Mouse (Mus musculus) olfactory bulb, adult 2 months (tissue): ENCODE data around the gene Olfr996. TPM values are rescaled to one million over a fixed set of nuclear protein-coding genes. Genes with fewer than 3 reads are reported as not detected.
"Not testable (repeated sequence)": the region's sequence is repeated elsewhere in the genome, so short reads cannot be mapped to it uniquely, and the experiment has no call there.

ENCODE experiments used
- H3K27ac ChIP-seq: fragments of 200-500 bp; 2 replicates; pipeline ENCODE4 v1.5.1; 2012; ENCODE audit warnings: low read depth, low read length; ENCODE audit not compliant: insufficient read depth
- H3K4me1 ChIP-seq: fragments of 200-500 bp; 2 replicates; pipeline ENCODE4 v1.6.1; 2012; ENCODE audit warnings: low read length; ENCODE audit not compliant: control insufficient read depth, insufficient read depth
- H3K4me3 ChIP-seq: fragments of 200-500 bp; 2 replicates; pipeline ENCODE4 v1.5.1; 2012; ENCODE audit warnings: mild to moderate bottlenecking, low read depth, low read length, moderate library complexity; ENCODE audit not compliant: insufficient read depth
- CTCF ChIP-seq: fragments of 200-500 bp; IDR thresholded peaks from 2 replicates; pipeline ENCODE4 v1.5.1; 2012; ENCODE audit warnings: low read depth, mild to moderate bottlenecking, low read length, moderate library complexity; ENCODE audit not compliant: insufficient read depth
- POLR2A ChIP-seq: fragments of 200-500 bp; IDR thresholded peaks from 2 replicates; pipeline ENCODE4 v1.6.1; 2012; ENCODE audit warnings: mild to moderate bottlenecking, low read depth, low read length, moderate library complexity; ENCODE audit not compliant: insufficient read depth
- WGBS: fragments of 180-500 bp; shearing (Covaris S2); methylation state at CpG from one replicate; pipeline ENCODE4 v1.1.7; 2018; 5-methylcytosine and 5-hydroxymethylcytosine counted together
- polyA plus RNA-seq: library from polyadenylated mRNA; stranded (reverse); fragments of >200 nt; gene quantifications from 2 replicates; pipeline ENCODE4 v1.2.4, GENCODE M21; 2012; ENCODE audit warnings: low replicate concordance; ENCODE audit not compliant: missing spikeins, insufficient read depth, insufficient read length

The Olfr996 gene
- polyA plus RNA-seq: not detected in 2 replicates

- no peak within 1 kb of the TSS for H3K27ac ChIP-seq
- no peak within 1 kb of the TSS for H3K4me3 ChIP-seq
- no peak for TF ChIP-seq POLR2A
- TF ChIP-seq CTCF: no peak
- no peaks in the 10 kb centered on the region for H3K4me1 ChIP-seq
These were observed at the start of gene Olfr996 for GRCm38 (mm10) chr2:85578915-85579314. TSS of gene Olfr996 (plus strand) at chr2:85579215.

DNA sequence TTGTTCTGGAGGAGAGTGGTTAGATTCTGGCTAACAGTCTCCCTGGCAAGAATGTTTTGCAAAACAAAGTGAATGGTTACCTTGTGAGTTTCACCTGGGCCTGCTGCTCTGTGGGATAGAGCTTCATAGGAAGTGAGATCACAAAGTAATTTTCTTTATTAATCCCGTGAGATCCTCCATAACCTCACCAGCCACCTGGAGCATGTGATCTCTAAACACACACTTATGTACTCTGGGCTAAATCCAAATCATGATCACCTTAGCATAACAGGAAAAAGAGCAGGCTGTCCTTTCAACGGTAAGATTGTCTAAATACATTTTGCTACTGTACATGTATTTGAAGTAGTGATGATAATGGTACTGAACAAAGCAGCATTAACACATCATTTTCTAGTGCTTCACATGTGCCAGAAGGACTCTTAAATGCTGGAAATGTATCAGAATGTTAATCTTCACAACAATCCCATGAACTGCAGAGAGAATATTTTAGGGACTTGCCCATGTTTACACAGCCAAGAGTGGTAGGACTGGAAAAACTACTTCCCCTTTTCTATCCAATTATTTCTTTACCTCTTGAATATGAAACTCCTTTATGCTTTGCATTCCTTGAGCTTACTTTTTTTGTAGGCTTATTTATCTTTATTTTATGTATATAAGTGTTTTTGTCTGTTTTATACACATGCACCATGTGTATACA lies 46.8 kb upstream of the Olfr996 start:
- no peaks in the 10 kb centered on the region for H3K4me1 ChIP-seq
- no peak overlapping the region for H3K27ac ChIP-seq
- WGBS: 76% methylated on average over 2 of the region's 2 CpGs
- TF ChIP-seq POLR2A (no peak), CTCF (no peak)
- H3K4me3 ChIP-seq: no peak overlapping the region

DNA sequence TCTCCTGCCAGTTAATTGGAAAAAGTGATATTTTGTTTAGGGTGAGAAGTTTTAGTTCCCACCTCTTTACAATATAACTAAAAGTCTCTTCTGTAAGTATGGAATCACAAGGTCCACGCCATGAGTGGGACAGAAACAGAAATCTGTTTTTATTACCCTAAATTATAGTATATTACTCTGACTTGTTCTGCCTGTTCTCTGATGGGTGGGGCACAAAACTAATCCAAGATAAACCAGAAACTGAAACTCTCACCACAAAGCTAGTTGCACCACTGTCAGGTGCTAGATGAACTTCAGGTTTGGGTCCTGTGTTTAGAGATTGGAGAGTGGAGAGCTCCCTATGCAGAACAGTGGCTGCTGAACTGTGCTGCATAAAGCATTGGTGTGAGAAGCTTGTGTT lies 45.1 kb upstream of the Olfr996 start:
- TF ChIP-seq POLR2A: no peak
- TF ChIP-seq CTCF: no peak

DNA sequence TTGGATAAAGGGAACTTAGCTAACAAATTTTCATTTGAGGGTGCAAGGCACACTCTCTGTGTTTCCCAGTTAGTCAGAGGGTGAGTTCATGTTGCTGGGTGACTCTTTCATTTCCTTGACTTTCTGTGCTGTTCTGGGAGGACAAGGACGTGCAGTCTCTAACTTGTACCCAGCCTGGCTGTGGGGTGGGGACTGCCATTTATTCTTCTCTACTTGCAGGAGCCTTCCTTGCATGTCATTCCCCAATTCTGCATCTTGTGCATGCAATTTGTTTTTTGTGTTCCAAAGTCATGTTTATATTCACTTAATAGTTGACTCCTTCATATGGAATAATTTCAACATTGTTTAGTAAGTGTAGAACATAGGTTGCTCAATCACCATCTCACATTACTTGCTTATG lies 24.2 kb upstream of the Olfr996 start:
- 67% methylated on average over 1 of the region's 1 CpGs for WGBS
- no peak for TF ChIP-seq POLR2A
- TF ChIP-seq CTCF: no peak
- no peak overlapping the region for H3K27ac ChIP-seq
- H3K4me1 ChIP-seq: no peaks in the 10 kb centered on the region
- H3K4me3 ChIP-seq: no peak overlapping the region

More for the DNA sequence above, 45.1 kb upstream of the Olfr996 start:
- Histone ChIP-seq H3K4me3 (no peak overlapping the region), H3K27ac (no peak overlapping the region), H3K4me1 (no peaks in the 10 kb centered on the region)
- WGBS: 93% methylated on average over 1 of the region's 1 CpGs

DNA sequence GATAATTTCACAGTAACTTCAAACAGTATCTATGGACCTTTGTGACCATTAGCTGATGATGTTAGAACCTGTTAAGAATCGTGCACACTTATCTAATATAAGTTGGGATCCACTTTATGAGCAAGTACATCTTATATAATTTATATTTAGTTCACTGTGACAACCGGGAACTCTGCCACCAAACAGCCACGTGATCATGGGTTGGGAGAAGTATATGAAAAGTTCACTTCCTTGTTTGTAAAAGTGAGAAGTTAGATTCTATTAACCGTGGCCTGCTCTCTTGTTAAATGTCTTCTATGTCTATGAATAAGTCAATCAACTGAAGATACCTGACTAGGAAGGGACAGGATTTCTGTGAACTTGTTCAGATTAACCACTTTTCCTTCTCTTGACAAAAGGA lies 18.8 kb upstream of the Olfr996 start:
- WGBS: 76% methylated on average over 4 of the region's 4 CpGs
- H3K4me1 ChIP-seq: no peaks in the 10 kb centered on the region
- no peak overlapping the region for H3K27ac ChIP-seq
- H3K4me3 ChIP-seq: no peak overlapping the region
- TF ChIP-seq CTCF (no peak), POLR2A (no peak)

GRCm38 (mm10) chr2:85561187-85561586 lies 17.8 kb upstream of the Olfr996 start:
- no peak for TF ChIP-seq CTCF
- no peak for TF ChIP-seq POLR2A
- no peaks in the 10 kb centered on the region for H3K4me1 ChIP-seq
- no peak overlapping the region for H3K4me3 ChIP-seq
- H3K27ac ChIP-seq: no peak overlapping the region
- 20% methylated on average over 4 of the region's 4 CpGs for WGBS

- not testable (repeated sequence) for H3K4me1 ChIP-seq, H3K4me3 ChIP-seq
- 84% methylated on average over 2 of the region's 2 CpGs for WGBS
These were observed 9.6 kb downstream of the Olfr996 start, which contains the start of gene Olfr998 for GRCm38 (mm10) chr2:85588648-85589047. TSS of gene Olfr998 (plus strand) at chr2:85588948.

GRCm38 (mm10) chr2:85611803-85612202 lies 32.8 kb downstream of the Olfr996 start, which contains the start of gene Olfr1000:
TSS of gene Olfr1000 (minus strand) at chr2:85611903.
- TF ChIP-seq CTCF: no peak
- no peak within 1 kb of the TSS for H3K4me3 ChIP-seq
- H3K4me1 ChIP-seq: no peaks in the 10 kb centered on the region
- 75% methylated on average over 1 of the region's 1 CpGs for WGBS
- no peak within 1 kb of the TSS for H3K27ac ChIP-seq

More at GRCm38 (mm10) chr2:85588648-85589047, 9.6 kb downstream of the Olfr996 start, which contains the start of gene Olfr998:
- not testable (repeated sequence) for H3K27ac ChIP-seq

Other genes with a start within 250 kb of the Olfr996 start
- not detected in 2 replicates for gene Olfr987, start 239.9 kb upstream of the Olfr996 start, polyA plus RNA-seq
- gene Olfr988, start 216.0 kb upstream of the Olfr996 start, polyA plus RNA-seq: not detected in 2 replicates
- gene Olfr992, start 169.7 kb upstream of the Olfr996 start, polyA plus RNA-seq: not detected in 2 replicates
- gene Olfr993, start 164.3 kb upstream of the Olfr996 start, polyA plus RNA-seq: not detected in 2 replicates
- not detected in 2 replicates for gene Olfr994, start 142.8 kb upstream of the Olfr996 start, polyA plus RNA-seq
- gene Olfr995, start 135.6 kb upstream of the Olfr996 start, polyA plus RNA-seq: not detected in 2 replicates
- gene 4833423E24Rik, start 60.2 kb upstream of the Olfr996 start, polyA plus RNA-seq: not detected in 2 replicates
- not detected in 2 replicates for gene Olfr998, start 9.7 kb downstream of the Olfr996 start, polyA plus RNA-seq
- gene Olfr1000, start 32.7 kb downstream of the Olfr996 start, polyA plus RNA-seq: not detected in 2 replicates
- not detected in 2 replicates for gene Olfr1002, start 71.5 kb downstream of the Olfr996 start, polyA plus RNA-seq
- not detected in 2 replicates for gene Olfr154, start 85.2 kb downstream of the Olfr996 start, polyA plus RNA-seq
- not detected in 2 replicates for gene Olfr1006, start 99.6 kb downstream of the Olfr996 start, polyA plus RNA-seq
- gene Olfr1008, start 110.2 kb downstream of the Olfr996 start, polyA plus RNA-seq: not detected in 2 replicates
- not detected in 2 replicates for gene Olfr1009, start 136.2 kb downstream of the Olfr996 start, polyA plus RNA-seq
- gene Olfr1012, start 183.6 kb downstream of the Olfr996 start, polyA plus RNA-seq: not detected in 2 replicates
- not detected in 2 replicates for gene Olfr1013, start 187.9 kb downstream of the Olfr996 start, polyA plus RNA-seq
- gene Olfr1014, start 193.5 kb downstream of the Olfr996 start, polyA plus RNA-seq: not detected in 2 replicates
- gene Olfr1015, start 202.8 kb downstream of the Olfr996 start, polyA plus RNA-seq: not detected in 2 replicates
- gene Olfr1016, start 223.3 kb downstream of the Olfr996 start, polyA plus RNA-seq: not detected in 2 replicates
- not detected in 2 replicates for gene Olfr1018, start 239.3 kb downstream of the Olfr996 start, polyA plus RNA-seq